Mouse (Mus musculus): ENCODE results near the gene Skap2. TPM values are rescaled to one million over a fixed set of nuclear protein-coding genes. Genes with fewer than 3 reads are reported as not detected.

Gene Skap2
- polyA plus RNA-seq (2014; fragmentation: Illumina TruSeq; extraction: RNeasy Lipid Tissue Mini Kit (QIAGEN cat#74804); ENCODE audit: low read depth, low replicate concordance): 39.8 TPM

DNA sequence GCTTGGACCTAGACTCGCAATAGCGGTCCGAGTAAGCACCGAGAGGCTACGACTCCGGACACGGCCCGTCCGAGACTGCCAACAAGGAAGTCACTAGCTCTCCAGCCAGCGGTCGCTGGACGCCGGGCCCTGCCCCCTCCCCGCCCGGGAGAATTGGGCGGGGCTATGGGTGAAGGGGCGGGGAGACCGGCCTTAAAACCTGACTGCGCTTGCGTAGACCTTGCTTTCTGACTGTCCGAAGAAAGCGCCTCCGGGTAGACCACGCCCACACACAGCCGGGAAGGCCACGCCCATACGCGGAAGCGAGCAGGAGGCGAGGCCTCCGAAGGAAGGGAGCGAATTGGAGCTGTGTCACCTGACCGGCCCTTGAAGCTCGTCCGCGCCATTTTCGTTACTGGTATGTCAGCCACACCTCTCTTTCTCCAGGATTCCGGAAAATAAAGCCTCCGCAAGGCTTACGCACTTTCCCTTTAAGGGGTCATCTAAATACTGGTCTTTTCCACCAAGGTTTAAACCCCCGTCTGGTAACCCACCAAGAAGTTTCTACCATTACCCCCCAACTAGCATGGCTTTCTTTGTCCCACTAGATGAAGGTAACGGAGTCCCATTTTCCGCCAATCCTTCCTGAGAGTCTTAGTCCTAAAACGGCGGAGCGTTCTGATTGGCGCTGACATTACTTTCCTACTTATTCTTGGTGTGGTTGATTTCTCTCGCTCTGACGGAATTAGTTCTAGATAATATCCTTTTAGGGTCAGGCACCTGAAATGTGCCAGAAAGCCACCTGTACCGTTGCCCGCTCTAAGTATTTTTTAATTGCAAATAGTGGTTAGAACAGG, at the start of gene Skap2:
Gene Skap2, minus strand, starts transcription at position 141 of the 836 bp plus-strand sequence.

Other genes starting within 250 kb of the Skap2 start
- gene Hoxa1, start 145.8 kb upstream of the Skap2 start, polyA plus RNA-seq (2014; fragmentation: Illumina TruSeq; extraction: RNeasy Lipid Tissue Mini Kit (QIAGEN cat#74804); ENCODE audit: low read depth, low replicate concordance): 1.3 TPM
- 2.7 TPM for gene Hoxa2, start 152.3 kb upstream of the Skap2 start, polyA plus RNA-seq (2014; fragmentation: Illumina TruSeq; extraction: RNeasy Lipid Tissue Mini Kit (QIAGEN cat#74804); ENCODE audit: low read depth, low replicate concordance)
- 0.84 TPM for gene 5730596B20Rik, start 164.9 kb upstream of the Skap2 start, polyA plus RNA-seq (2014; fragmentation: Illumina TruSeq; extraction: RNeasy Lipid Tissue Mini Kit (QIAGEN cat#74804); ENCODE audit: low read depth, low replicate concordance)
- gene Hoxa4, start 179.2 kb upstream of the Skap2 start, polyA plus RNA-seq (2014; fragmentation: Illumina TruSeq; extraction: RNeasy Lipid Tissue Mini Kit (QIAGEN cat#74804); ENCODE audit: low read depth, low replicate concordance): 4.5 TPM
- gene Hoxa5, start 192.0 kb upstream of the Skap2 start, polyA plus RNA-seq (2014; fragmentation: Illumina TruSeq; extraction: RNeasy Lipid Tissue Mini Kit (QIAGEN cat#74804); ENCODE audit: low read depth, low replicate concordance): 11.7 TPM
- 5.7 TPM for gene Hoxa6, start 196.2 kb upstream of the Skap2 start, polyA plus RNA-seq (2014; fragmentation: Illumina TruSeq; extraction: RNeasy Lipid Tissue Mini Kit (QIAGEN cat#74804); ENCODE audit: low read depth, low replicate concordance)
- 8.9 TPM for gene Hoxa3, start 200.8 kb upstream of the Skap2 start, polyA plus RNA-seq (2014; fragmentation: Illumina TruSeq; extraction: RNeasy Lipid Tissue Mini Kit (QIAGEN cat#74804); ENCODE audit: low read depth, low replicate concordance)
- gene Gm28308, start 200.8 kb upstream of the Skap2 start, polyA plus RNA-seq (2014; fragmentation: Illumina TruSeq; extraction: RNeasy Lipid Tissue Mini Kit (QIAGEN cat#74804); ENCODE audit: low read depth, low replicate concordance): 1.7 TPM
- gene Hoxa7, start 209.3 kb upstream of the Skap2 start, polyA plus RNA-seq (2014; fragmentation: Illumina TruSeq; extraction: RNeasy Lipid Tissue Mini Kit (QIAGEN cat#74804); ENCODE audit: low read depth, low replicate concordance): 20.0 TPM
- gene Hoxa9, start 218.5 kb upstream of the Skap2 start, polyA plus RNA-seq (2014; fragmentation: Illumina TruSeq; extraction: RNeasy Lipid Tissue Mini Kit (QIAGEN cat#74804); ENCODE audit: low read depth, low replicate concordance): 7.2 TPM
- gene Hoxa10, start 228.3 kb upstream of the Skap2 start, polyA plus RNA-seq (2014; fragmentation: Illumina TruSeq; extraction: RNeasy Lipid Tissue Mini Kit (QIAGEN cat#74804); ENCODE audit: low read depth, low replicate concordance): 2.5 TPM
- gene Hoxa11, start 233.3 kb upstream of the Skap2 start, polyA plus RNA-seq (2014; fragmentation: Illumina TruSeq; extraction: RNeasy Lipid Tissue Mini Kit (QIAGEN cat#74804); ENCODE audit: low read depth, low replicate concordance): 0.42 TPM
- not detected for gene Hoxa13, start 248.3 kb upstream of the Skap2 start, polyA plus RNA-seq (2014; fragmentation: Illumina TruSeq; extraction: RNeasy Lipid Tissue Mini Kit (QIAGEN cat#74804); ENCODE audit: low read depth, low replicate concordance)